ENCODE assay signal across 11 mouse cellular contexts in genomic region chr10:25295836-25296235, GRCm38 (mm10). TPM values are rescaled to one million over a fixed set of nuclear protein-coding genes. Genes with fewer than 3 reads are reported as not detected.
DNase-seq lines count a peak whose midpoint lies in the region; ATAC-seq lines count a peak whose summit lies in the region.
"Had no signal": no experiment of that assay in that cellular context is flagged by ENCODE, and none has a peak within 500 bp of the region (broad histone marks: within the 10 kb centered on the region; RNA-seq: fewer than 3 reads in every experiment).

No protein-coding gene starts in this region.

- intact Hi-C loops in heart, postnatal 36 days (cut with DNase I), result loop anchor here (1.0 kb wide), 1 partner anchor 63 kb away; the partner anchor contains the start of gene Epb41l2

- no peaks in the 10 kb centered on the region for H3K9me3 ChIP-seq in heart, embryonic 11.5 days (replicated peaks; ENCODE audit: control insufficient read depth, low read length)
- H3K9me3 ChIP-seq in limb, embryonic 15.5 days, result no peaks in the 10 kb centered on the region
- no peaks in the 10 kb centered on the region for H3K9me3 ChIP-seq in limb, embryonic 10.5 days (replicated peaks)
- H3K9me3 ChIP-seq in embryonic facial prominence, embryonic 15.5 days (replicated peaks), result no peaks in the 10 kb centered on the region
- H3K9me3 ChIP-seq: limb, embryonic 12.5 days had no signal

- H3K27ac ChIP-seq in heart, embryonic 11.5 days (ENCODE audit: low read depth, low read length), result no peak overlapping the region
- peak overlapping the region; percentile 43 for H3K27ac ChIP-seq in limb, embryonic 15.5 days
- H3K27ac ChIP-seq in limb, embryonic 10.5 days, result no peak overlapping the region
- peak overlapping the region; percentile 58 for H3K27ac ChIP-seq in embryonic facial prominence, embryonic 15.5 days (replicated peaks)

- no peaks in the 10 kb centered on the region for H3K27me3 ChIP-seq in heart, embryonic 11.5 days (ENCODE audit: control insufficient read depth, insufficient read depth, low read length)
- no peaks in the 10 kb centered on the region for H3K27me3 ChIP-seq in limb, embryonic 15.5 days
- no peaks in the 10 kb centered on the region for H3K27me3 ChIP-seq in limb, embryonic 10.5 days (ENCODE audit: low read depth, poor library complexity, severe bottlenecking)
- H3K27me3 ChIP-seq in embryonic facial prominence, embryonic 15.5 days, result no peaks in the 10 kb centered on the region
- H3K27me3 ChIP-seq: CH12.LX; limb, embryonic 12.5 days had no signal

- H3K4me3 ChIP-seq in heart, embryonic 11.5 days (ENCODE audit: low read depth, low read length), result no peak overlapping the region
- no peak overlapping the region for H3K4me3 ChIP-seq in limb, embryonic 15.5 days
- no peak overlapping the region for H3K4me3 ChIP-seq in limb, embryonic 10.5 days
- no peak overlapping the region for H3K4me3 ChIP-seq in embryonic facial prominence, embryonic 15.5 days (replicated peaks)

- peaks cover 12% of the 10 kb centered on the region for H3K4me1 ChIP-seq in heart, embryonic 11.5 days (ENCODE audit: control insufficient read depth, insufficient read depth, low read length)
- H3K4me1 ChIP-seq in limb, embryonic 15.5 days, result peaks cover 24% of the 10 kb centered on the region
- peaks cover 21% of the 10 kb centered on the region for H3K4me1 ChIP-seq in limb, embryonic 10.5 days
- H3K4me1 ChIP-seq in embryonic facial prominence, embryonic 15.5 days, result peaks cover 17% of the 10 kb centered on the region

- no peak overlapping the region for H3K9ac ChIP-seq in heart, embryonic 11.5 days (ENCODE audit: low read depth, low read length)
- H3K9ac ChIP-seq in limb, embryonic 15.5 days, result no peak overlapping the region
- H3K9ac ChIP-seq in embryonic facial prominence, embryonic 15.5 days, result no peak overlapping the region

- peak overlapping the region; percentile 65 for H3K4me2 ChIP-seq in heart, embryonic 11.5 days
- H3K4me2 ChIP-seq in limb, embryonic 15.5 days, result 0 out of 2 replicates have a peak overlapping the region, but pooled peaks have one; percentile 56
- H3K4me2 ChIP-seq in embryonic facial prominence, embryonic 15.5 days (replicated peaks), result no peak overlapping the region

- H3K36me3 ChIP-seq in heart, embryonic 11.5 days (ENCODE audit: control insufficient read depth, insufficient read depth, low read length), result no peaks in the 10 kb centered on the region
- H3K36me3 ChIP-seq in limb, embryonic 15.5 days, result no peaks in the 10 kb centered on the region
- H3K36me3 ChIP-seq in limb, embryonic 10.5 days, result no peaks in the 10 kb centered on the region
- no peaks in the 10 kb centered on the region for H3K36me3 ChIP-seq in embryonic facial prominence, embryonic 15.5 days
- H3K36me3 ChIP-seq: limb, embryonic 12.5 days had no signal

- WGBS in heart, embryonic 11.5 days (ENCODE audit: insufficient replicate concordance), result 83% methylated on average over 9 of the region's 9 CpGs
- 77% methylated on average over 9 of the region's 9 CpGs for WGBS in limb, embryonic 15.5 days
- 89% methylated on average over 9 of the region's 9 CpGs for WGBS in limb, embryonic 10.5 days
- 77% methylated on average over 9 of the region's 9 CpGs for WGBS in embryonic facial prominence, embryonic 15.5 days

- no peak for ATAC-seq in heart, embryonic 11.5 days (replicated peaks; ENCODE audit: insufficient number of reproducible peaks, low FRiP score, low TSS enrichment)
- ATAC-seq in limb, embryonic 15.5 days (ENCODE audit: insufficient number of reproducible peaks, low FRiP score, low TSS enrichment, low read depth), result no peak
- ATAC-seq in embryonic facial prominence, embryonic 15.5 days (ENCODE audit: insufficient number of reproducible peaks, low FRiP score, low TSS enrichment, low read depth), result no peak

- DNase-seq in heart, postnatal 36 days, result no peak
- DNase-seq in limb, embryonic 10.5 days (ENCODE audit: low spot score), result no peak
- peak; percentile 21 for DNase-seq in MN1 (ENCODE audit: low spot score)
- DNase-seq in right cerebral cortex, postnatal 36 days (ENCODE audit: low spot score in 2 of 2), result no peak
- DNase-seq in thymus, postnatal 14 days, result no peak
- DNase-seq: gastrocnemius, postnatal 14 days had no signal

RNA-seq across cellular contexts. Expression of gene Akap7, which starts 11.8 kb away (rescaled TPM):
- polyA plus RNA-seq in heart, embryonic 11.5 days (2014; fragmentation: Nextera tagmentation; extraction: Ambion mirVana), result 28.5 and 31.7 TPM in 2 replicates
- total RNA-seq in heart, postnatal 36 days (2021), result 10 to 100 TPM; 53.2 to 68.6 TPM
- polyA plus RNA-seq in limb, embryonic 15.5 days (2015; fragmentation: Nextera tagmentation; extraction: Ambion mirVana), result 13.7 and 14.0 TPM in 2 replicates
- polyA plus RNA-seq in limb, embryonic 10.5 days (2016; fragmentation: Nextera tagmentation; extraction: Ambion mirVana), result 18.5 and 21.3 TPM in 2 replicates
- polyA plus RNA-seq in embryonic facial prominence, embryonic 15.5 days (2015; fragmentation: Nextera tagmentation; extraction: Ambion mirVana), result 18.8 and 22.3 TPM in 2 replicates

Comparison
In these comparisons a context has a peak if more than half of its experiments do, and no peak if none do; other contexts are left out.
1. H3K27ac ChIP-seq: peak in limb, embryonic 15.5 days (single experiment) and embryonic facial prominence, embryonic 15.5 days (single experiment); none in heart, embryonic 11.5 days (single experiment) and limb, embryonic 10.5 days (single experiment).